Mouse (Mus musculus) liver, adult 2 months (tissue): Measurements from ENCODE around the gene Gm20388. TPM values are rescaled to one million over a fixed set of nuclear protein-coding genes. Genes with fewer than 3 reads are reported as not detected.

ENCODE experiments used
- DNase-seq: peaks from one replicate; pipeline ENCODE4 v3.0.0-alpha.2; 2011; ENCODE audit warnings: low read depth, low spot score; ENCODE audit errors: extremely low read depth
- H3K27ac ChIP-seq: fragments of 200-500 bp; replicated peaks from 2 replicates; pipeline ENCODE4 v1.5.1; 2012; ENCODE audit warnings: low read depth, mild to moderate bottlenecking, control low read depth, inconsistent platforms, low read length; ENCODE audit not compliant: insufficient read depth
- H3K27me3 ChIP-seq: fragments of 200-500 bp; 2 replicates; pipeline ENCODE4 v1.6.1; 2012; ENCODE audit warnings: mild to moderate bottlenecking, moderate library complexity, low read length, inconsistent platforms; ENCODE audit not compliant: control insufficient read depth, insufficient read depth
- H3K36me3 ChIP-seq: fragments of 200-500 bp; 2 replicates; pipeline ENCODE4 v1.6.1; 2012; ENCODE audit warnings: low read length, inconsistent platforms; ENCODE audit not compliant: control insufficient read depth, insufficient read depth
- H3K4me1 ChIP-seq: fragments of 200-500 bp; 2 replicates; pipeline ENCODE4 v1.6.1; 2011; ENCODE audit warnings: low read length; ENCODE audit not compliant: control insufficient read depth, insufficient read depth
- H3K4me3 ChIP-seq: fragments of 200-500 bp; 2 replicates; pipeline ENCODE4 v1.5.1; 2011; ENCODE audit warnings: low read depth, mild to moderate bottlenecking, control low read depth, low read length, moderate library complexity; ENCODE audit not compliant: insufficient read depth
- H3K79me2 ChIP-seq: fragments of 200-500 bp; 2 replicates; pipeline ENCODE4 v1.6.1; 2012; ENCODE audit warnings: inconsistent platforms, mild to moderate bottlenecking, low read length, moderate library complexity; ENCODE audit not compliant: control insufficient read depth, insufficient read depth
- H3K9ac ChIP-seq: fragments of 200-500 bp; 2 replicates; pipeline ENCODE4 v1.6.1; 2012; ENCODE audit warnings: low read depth, mild to moderate bottlenecking, control low read depth, inconsistent platforms, low read length
- CTCF ChIP-seq: fragments of 200-500 bp; IDR thresholded peaks from 2 replicates; pipeline ENCODE4 v1.5.1; 2011; ENCODE audit warnings: low read depth, low read length, control low read depth
- POLR2A ChIP-seq: fragments of 200-500 bp; IDR thresholded peaks from 2 replicates; pipeline ENCODE4 v1.6.1; 2011; ENCODE audit warnings: low read length, control low read depth; ENCODE audit not compliant: insufficient read depth; ENCODE audit errors: extremely low read depth
- WGBS: fragments of 180-500 bp; shearing (Covaris S2); methylation state at CpG from one replicate; pipeline ENCODE4 v1.1.7; 2018; 5-methylcytosine and 5-hydroxymethylcytosine counted together
- polyA plus RNA-seq: library from polyadenylated mRNA; depleted of rRNA; stranded (reverse); fragments of >200 nt; gene quantifications from 2 replicates; pipeline ENCODE4 v1.2.3, GENCODE M21; 2012
- total RNA-seq: library from RNA; depleted of rRNA; stranded (reverse); fragments of >200 nt; gene quantifications from 2 replicates; pipeline ENCODE4 v1.2.3, GENCODE M21; 2014

Gene Gm20388
- total and polyA plus RNA-seq, 2 experiments, result 6.4 to 19.9 TPM

DNA sequence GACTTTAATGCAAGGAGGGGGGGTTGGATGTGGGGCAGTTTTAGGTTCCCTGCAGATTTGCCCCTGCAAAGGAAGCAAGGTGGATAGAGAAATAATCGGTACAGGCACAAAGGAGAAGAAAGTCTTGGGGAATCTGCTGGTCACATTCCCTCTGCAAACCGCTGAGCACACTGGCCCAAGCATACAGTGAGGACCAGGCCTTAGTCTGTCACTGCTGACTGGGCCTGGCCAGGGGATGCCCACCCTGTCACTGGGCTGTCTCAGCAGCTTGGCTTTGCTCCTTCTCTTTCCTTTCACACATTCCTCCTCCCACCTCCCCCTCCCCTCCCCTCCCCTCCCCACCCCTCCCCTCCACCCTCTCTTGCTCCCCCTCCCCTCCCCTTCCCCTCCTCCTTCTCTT is 3806.5 kb downstream of the Gm20388 start:
- H3K27me3 ChIP-seq, result no peaks in the 10 kb centered on the region
- peaks cover 24% of the 10 kb centered on the region for H3K4me1 ChIP-seq
- 0 out of 2 replicates have a peak overlapping the region, but pooled peaks have one; percentile 20 for H3K9ac ChIP-seq
- TF ChIP-seq CTCF (no peak), POLR2A (no peak)
- H3K79me2 ChIP-seq, result no peaks in the 10 kb centered on the region
- peak overlapping the region; percentile 70 for H3K27ac ChIP-seq
- H3K36me3 ChIP-seq, result no peaks in the 10 kb centered on the region
- H3K4me3 ChIP-seq, result no peak overlapping the region
- 32% methylated on average over 2 of the region's 2 CpGs for WGBS
- DNase-seq, result peak; percentile 24

DNA sequence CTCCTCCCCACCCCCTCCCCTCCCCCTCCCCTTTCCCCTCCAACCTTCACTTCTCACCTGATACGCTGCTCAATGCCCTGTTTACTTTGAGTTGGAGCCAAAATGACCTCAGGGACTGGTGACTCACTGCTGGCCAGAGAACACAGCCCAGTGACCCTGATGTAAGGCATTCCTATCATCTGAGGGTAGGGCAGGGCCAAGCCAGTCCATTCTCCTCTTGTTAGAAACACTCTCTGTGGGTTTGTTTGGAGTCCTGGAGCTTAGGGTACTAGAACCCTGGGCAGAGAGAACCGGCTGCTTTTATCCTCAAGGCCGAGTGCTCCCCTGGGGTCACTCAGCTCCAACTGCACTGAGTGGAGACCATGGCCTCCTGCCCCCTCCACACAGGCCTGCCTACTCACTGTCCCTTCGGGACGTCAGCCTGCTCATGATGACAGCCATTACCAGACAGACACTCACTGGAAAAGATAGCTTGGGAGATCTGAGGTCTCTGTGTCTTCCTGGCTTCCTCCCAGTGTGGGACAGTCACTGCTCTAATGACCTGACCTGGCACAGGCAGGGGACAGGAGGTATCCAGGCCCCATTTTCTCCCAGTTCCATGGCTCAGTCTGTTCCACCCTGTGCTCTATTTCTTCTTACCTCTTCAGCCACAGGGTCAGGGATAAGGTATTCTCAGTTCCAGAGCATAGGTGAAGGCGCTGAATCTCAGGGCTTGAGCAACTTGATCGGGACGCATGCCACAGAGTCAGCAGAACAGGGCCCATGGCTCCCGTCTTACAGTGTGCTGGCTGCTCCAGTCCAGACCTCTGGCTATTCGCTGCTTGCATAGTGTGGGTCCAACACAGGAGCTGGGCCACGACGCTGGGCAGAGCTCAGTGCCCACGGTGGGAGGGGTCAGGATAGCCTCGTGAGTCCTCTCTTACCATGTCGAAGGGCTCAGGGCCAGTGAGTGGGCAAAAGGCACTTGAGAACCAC is 3807.2 kb downstream of the Gm20388 start:
- WGBS, result 34% methylated on average over 15 of the region's 15 CpGs
- H3K9ac ChIP-seq, result peak overlapping the region; percentile 48
- H3K27me3 ChIP-seq, result no peaks in the 10 kb centered on the region
- H3K4me3 ChIP-seq, result no peak overlapping the region
- no peak for TF ChIP-seq CTCF
- TF ChIP-seq POLR2A, result no peak
- H3K27ac ChIP-seq, result peak overlapping the region; percentile 92
- H3K36me3 ChIP-seq, result no peaks in the 10 kb centered on the region
- H3K79me2 ChIP-seq, result no peaks in the 10 kb centered on the region
- peak; percentile 98 for DNase-seq
- H3K4me1 ChIP-seq, result peaks cover 24% of the 10 kb centered on the region

DNA sequence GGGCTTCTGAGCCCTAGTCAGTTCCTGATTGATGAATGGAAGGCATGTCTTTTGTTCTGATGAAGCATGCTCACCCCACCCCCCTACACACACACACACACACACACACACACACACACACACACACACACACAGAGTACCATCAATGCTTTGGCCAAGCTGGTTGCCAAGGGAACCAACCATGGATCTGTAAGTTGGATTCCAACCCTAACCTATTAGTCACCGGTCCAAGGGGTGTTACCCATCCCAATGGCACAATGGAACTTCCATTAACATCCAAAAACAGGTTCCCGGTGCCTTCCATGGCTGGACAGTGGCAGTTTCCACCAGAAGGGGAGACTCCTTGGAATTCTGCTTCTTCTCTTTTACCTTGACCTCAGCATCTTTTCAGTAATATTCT is 3808.1 kb downstream of the Gm20388 start:
- Histone ChIP-seq H3K79me2 (no peaks in the 10 kb centered on the region), H3K27ac (no peak overlapping the region), H3K4me1 (peaks cover 24% of the 10 kb centered on the region), H3K36me3 (no peaks in the 10 kb centered on the region), H3K4me3 (no peak overlapping the region), H3K27me3 (no peaks in the 10 kb centered on the region), H3K9ac (no peak overlapping the region)
- no peak for DNase-seq
- 96% methylated on average over 2 of the region's 2 CpGs for WGBS
- TF ChIP-seq POLR2A (no peak), CTCF (no peak)

DNA sequence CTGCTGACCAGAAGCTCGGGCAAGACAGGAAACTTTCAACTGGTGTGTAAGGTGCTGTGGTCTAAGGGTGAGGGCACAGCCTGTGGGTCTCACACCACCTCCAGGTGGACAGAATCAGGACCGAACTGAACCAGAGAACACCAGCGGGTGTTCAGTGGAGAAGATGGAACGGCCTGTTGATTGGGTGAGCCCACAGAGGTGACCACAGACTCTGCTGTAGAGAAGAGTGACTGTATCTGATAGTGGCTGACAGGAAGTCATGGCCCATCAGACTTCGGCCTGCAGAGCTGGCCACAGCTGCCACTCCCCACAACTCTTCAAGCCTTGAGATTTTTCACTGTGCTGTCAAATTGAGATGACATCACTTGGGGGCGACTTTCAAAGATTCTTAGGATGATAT is 3808.6 kb downstream of the Gm20388 start:
- no peaks in the 10 kb centered on the region for H3K79me2 ChIP-seq
- H3K4me1 ChIP-seq, result peaks cover 24% of the 10 kb centered on the region
- no peak overlapping the region for H3K4me3 ChIP-seq
- TF ChIP-seq CTCF, result no peak
- TF ChIP-seq POLR2A, result no peak
- H3K27me3 ChIP-seq, result no peaks in the 10 kb centered on the region
- 86% methylated on average over 6 of the region's 6 CpGs for WGBS
- H3K9ac ChIP-seq, result no peak overlapping the region
- H3K27ac ChIP-seq, result no peak overlapping the region
- no peaks in the 10 kb centered on the region for H3K36me3 ChIP-seq
- no peak for DNase-seq

DNA sequence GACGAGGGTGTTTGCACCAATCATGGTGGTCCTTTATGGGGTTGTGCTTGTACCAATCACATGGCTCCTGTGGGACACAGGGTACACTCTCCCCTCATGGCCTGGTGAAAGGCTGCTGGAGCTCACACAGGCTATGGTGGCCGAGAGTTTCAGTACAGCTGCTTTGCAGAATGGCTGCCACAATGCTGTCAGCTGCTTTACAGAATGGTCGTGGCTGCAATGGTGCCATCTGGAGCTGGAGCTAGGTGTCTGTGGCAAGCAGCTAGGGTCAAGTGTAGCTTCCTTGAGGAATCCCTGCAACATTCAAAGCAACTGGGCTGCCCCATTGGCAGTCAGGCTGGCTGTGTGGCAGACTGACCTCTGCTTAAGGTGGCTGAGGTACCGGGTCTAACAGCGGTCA is 3809.2 kb downstream of the Gm20388 start:
- TF ChIP-seq CTCF, result no peak
- TF ChIP-seq POLR2A, result no peak
- no peak for DNase-seq
- Histone ChIP-seq H3K4me1 (peaks cover 24% of the 10 kb centered on the region), H3K36me3 (no peaks in the 10 kb centered on the region), H3K4me3 (no peak overlapping the region), H3K27me3 (no peaks in the 10 kb centered on the region), H3K27ac (no peak overlapping the region), H3K79me2 (no peaks in the 10 kb centered on the region), H3K9ac (no peak overlapping the region)
- WGBS, result 86% methylated on average over 5 of the region's 5 CpGs
